In the genomic region with DNA sequence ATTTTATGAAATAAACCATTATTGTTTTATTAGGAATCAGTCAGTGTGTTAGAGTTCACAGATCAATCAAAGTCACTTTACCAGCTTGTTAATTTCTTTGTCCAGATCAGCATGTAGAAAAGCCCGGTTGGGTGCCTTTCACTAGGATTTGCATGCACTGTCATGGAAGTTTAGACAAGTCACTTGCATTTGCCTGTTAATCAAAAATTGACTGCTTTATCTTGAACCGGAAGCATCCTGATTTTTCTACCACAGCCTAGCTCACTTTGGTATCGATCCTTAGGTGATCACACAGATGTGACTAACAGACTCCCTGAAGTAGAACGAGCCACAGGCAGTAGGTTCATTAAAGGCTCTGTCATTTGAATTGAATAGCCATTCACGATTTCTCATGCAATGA, we compare ENCODE assay signal across 13 mouse cellular contexts. TPM values are rescaled to one million over a fixed set of nuclear protein-coding genes. Genes with fewer than 3 reads are reported as not detected.
DNase-seq lines count a peak whose midpoint lies in the region; ATAC-seq and TF ChIP-seq lines count a peak whose summit lies in the region.
"Had no signal": no experiment of that assay in that cellular context is flagged by ENCODE, and none has a peak within 500 bp of the region (broad histone marks: within the 10 kb centered on the region; RNA-seq: fewer than 3 reads in every experiment).

No protein-coding gene starts in this region.

- H3K4me3 ChIP-seq in layer of hippocampus, adult 2 months: peak overlapping the region; percentile 45; the same call in 1 of the 2 replicates
- peak overlapping the region; percentile 35 for H3K4me3 ChIP-seq in embryonic facial prominence, embryonic 14.5 days (ENCODE audit: low read depth, low read length)
- H3K4me3 ChIP-seq in hindbrain, embryonic 16.5 days (ENCODE audit: low read length): peak overlapping the region; percentile 48
- peak overlapping the region; percentile 36 for H3K4me3 ChIP-seq in neural tube, embryonic 12.5 days
- H3K4me3 ChIP-seq in lung, postnatal 0 days (ENCODE audit: low read depth, low read length): no peak overlapping the region
- no peak overlapping the region for H3K4me3 ChIP-seq in intestine, postnatal 0 days (ENCODE audit: low read depth, low read length)

- no peaks in the 10 kb centered on the region; the same call in 1 of the 2 replicates for H3K4me1 ChIP-seq in embryonic facial prominence, embryonic 14.5 days (ENCODE audit: control insufficient read depth, insufficient read depth, low read length)
- H3K4me1 ChIP-seq in hindbrain, embryonic 16.5 days (ENCODE audit: control insufficient read depth, insufficient read depth, low read depth, low read length): peaks cover 17% of the 10 kb centered on the region
- H3K4me1 ChIP-seq in neural tube, embryonic 12.5 days: peaks cover 8% of the 10 kb centered on the region
- no peaks in the 10 kb centered on the region for H3K4me1 ChIP-seq in lung, postnatal 0 days (ENCODE audit: insufficient read depth, low read depth, low read length)
- no peaks in the 10 kb centered on the region for H3K4me1 ChIP-seq in intestine, postnatal 0 days (replicated peaks; ENCODE audit: control insufficient read depth, insufficient read depth, low read length)

- 28% methylated on average over 5 of the region's 5 CpGs for WGBS in embryonic facial prominence, embryonic 14.5 days
- 9% methylated on average over 5 of the region's 5 CpGs for WGBS in hindbrain, embryonic 16.5 days
- 7% methylated on average over 5 of the region's 5 CpGs for WGBS in neural tube, embryonic 12.5 days
- whole genome bisulfite sequencing in lung, postnatal 0 days: 43% methylated on average over 5 of the region's 5 CpGs
- 50% methylated on average over 5 of the region's 5 CpGs for WGBS in intestine, postnatal 0 days

- peak overlapping the region; percentile 65 for H3K4me2 ChIP-seq in embryonic facial prominence, embryonic 14.5 days (ENCODE audit: low read depth, low read length)
- H3K4me2 ChIP-seq in hindbrain, embryonic 16.5 days (ENCODE audit: low read length): peak overlapping the region; percentile 64
- H3K4me2 ChIP-seq in neural tube, embryonic 12.5 days (replicated peaks): peak overlapping the region; percentile 55
- H3K4me2 ChIP-seq in lung, postnatal 0 days (replicated peaks; ENCODE audit: low read depth, low read length): no peak overlapping the region
- H3K4me2 ChIP-seq in intestine, postnatal 0 days (replicated peaks; ENCODE audit: low read depth): no peak overlapping the region

- ATAC-seq in embryonic facial prominence, embryonic 14.5 days (ENCODE audit: low read depth): no peak
- no peak for ATAC-seq in hindbrain, embryonic 16.5 days
- ATAC-seq in neural tube, embryonic 12.5 days (ENCODE audit: low FRiP score, low read depth): peak; percentile 45; the same call in 1 of the 2 replicates
- ATAC-seq in lung, postnatal 0 days: no peak
- no peak for ATAC-seq in intestine, postnatal 0 days

- DNase-seq in layer of hippocampus, adult 2 months (ENCODE audit: low spot score in 2 of 2): no peak
- DNase-seq in layer of hippocampus, adult 11-12 months (ENCODE audit: low spot score): no peak
- no peak for DNase-seq in embryonic facial prominence, embryonic 14.5 days (ENCODE audit: low spot score)
- DNase-seq in lung, postnatal 0 days (ENCODE audit: low spot score): no peak
- no peak for DNase-seq in cerebellum, adult 9-11 months
- DNase-seq: adrenal gland, postnatal 36 days; kidney, adult 2 months; layer of hippocampus, postnatal 36 days; lung, adult 18-20 months; spleen, adult 18-20 months had no signal

- no peak for TF ChIP-seq CTCF in layer of hippocampus, adult 2 months (conservative IDR thresholded peaks at IDR 0.05)
- no peak for TF ChIP-seq CTCF in lung, postnatal 0 days (IDR thresholded peaks at IDR 0.05)
- TF ChIP-seq CTCF in intestine, postnatal 0 days (IDR thresholded peaks at IDR 0.05; ENCODE audit: low read depth): no peak

- H3K27ac ChIP-seq in layer of hippocampus, adult 2 months: no peak overlapping the region
- no peak overlapping the region for H3K27ac ChIP-seq in embryonic facial prominence, embryonic 14.5 days (replicated peaks; ENCODE audit: low read depth, low read length)
- H3K27ac ChIP-seq in hindbrain, embryonic 16.5 days (ENCODE audit: low read depth, low read length): no peak overlapping the region
- no peak overlapping the region for H3K27ac ChIP-seq in neural tube, embryonic 12.5 days
- H3K27ac ChIP-seq in lung, postnatal 0 days (ENCODE audit: low read length): no peak overlapping the region
- H3K27ac ChIP-seq in intestine, postnatal 0 days (ENCODE audit: low read depth, low read length): no peak overlapping the region

- H3K27me3 ChIP-seq in embryonic facial prominence, embryonic 14.5 days (replicated peaks; ENCODE audit: control insufficient read depth, insufficient read depth, low read length): peaks cover 8% of the 10 kb centered on the region; the same call in 1 of the 2 replicates
- H3K27me3 ChIP-seq in hindbrain, embryonic 16.5 days (replicated peaks; ENCODE audit: control insufficient read depth, insufficient read depth, low read length): no peaks in the 10 kb centered on the region
- peaks cover 8% of the 10 kb centered on the region; the same call in 1 of the 2 replicates for H3K27me3 ChIP-seq in neural tube, embryonic 12.5 days (replicated peaks)
- H3K27me3 ChIP-seq in lung, postnatal 0 days (replicated peaks; ENCODE audit: insufficient read depth, low read length): no peaks in the 10 kb centered on the region
- H3K27me3 ChIP-seq in intestine, postnatal 0 days (replicated peaks; ENCODE audit: control insufficient read depth, insufficient read depth, low read length): no peaks in the 10 kb centered on the region

- no peaks in the 10 kb centered on the region for H3K9me3 ChIP-seq in embryonic facial prominence, embryonic 14.5 days (ENCODE audit: control insufficient read depth, low read length)
- no peaks in the 10 kb centered on the region for H3K9me3 ChIP-seq in hindbrain, embryonic 16.5 days (ENCODE audit: control insufficient read depth, low read length)
- H3K9me3 ChIP-seq in neural tube, embryonic 12.5 days: no peaks in the 10 kb centered on the region
- H3K9me3 ChIP-seq in lung, postnatal 0 days (ENCODE audit: low read length): no peaks in the 10 kb centered on the region
- no peaks in the 10 kb centered on the region for H3K9me3 ChIP-seq in intestine, postnatal 0 days (ENCODE audit: control insufficient read depth)

- H3K36me3 ChIP-seq in embryonic facial prominence, embryonic 14.5 days (ENCODE audit: control insufficient read depth, insufficient read depth, low read length): no peaks in the 10 kb centered on the region
- H3K36me3 ChIP-seq in hindbrain, embryonic 16.5 days (ENCODE audit: control insufficient read depth, insufficient read depth, low read length): no peaks in the 10 kb centered on the region
- no peaks in the 10 kb centered on the region for H3K36me3 ChIP-seq in neural tube, embryonic 12.5 days
- H3K36me3 ChIP-seq in lung, postnatal 0 days (ENCODE audit: insufficient read depth, low read length): no peaks in the 10 kb centered on the region
- H3K36me3 ChIP-seq in intestine, postnatal 0 days (ENCODE audit: control insufficient read depth, insufficient read depth): no peaks in the 10 kb centered on the region

- H3K9ac ChIP-seq in embryonic facial prominence, embryonic 14.5 days (ENCODE audit: low read depth, low read length): no peak overlapping the region
- H3K9ac ChIP-seq in hindbrain, embryonic 16.5 days (ENCODE audit: low read depth, low read length): peak overlapping the region; percentile 44
- no peak overlapping the region for H3K9ac ChIP-seq in neural tube, embryonic 12.5 days
- no peak overlapping the region for H3K9ac ChIP-seq in lung, postnatal 0 days (replicated peaks; ENCODE audit: low read depth)
- no peak overlapping the region for H3K9ac ChIP-seq in intestine, postnatal 0 days (ENCODE audit: low read depth, low read length)

- no peak for TF ChIP-seq EP300 in lung, postnatal 0 days (IDR thresholded peaks at IDR 0.05)

RNA-seq across cellular contexts. Expression of a gene that starts 0.8 kb away (rescaled TPM):
- total RNA-seq in layer of hippocampus, adult 2 months (2021): under 1 TPM; 0.47 to 0.74 TPM
- 0.46 and 0.90 TPM in 2 replicates for polyA plus RNA-seq in embryonic facial prominence, embryonic 14.5 days (2014; fragmentation: Nextera tagmentation; extraction: Ambion mirVana)
- 3.6 and 5.1 TPM in 2 replicates for polyA plus RNA-seq in hindbrain, embryonic 16.5 days (2015; fragmentation: Nextera tagmentation; extraction: Ambion mirVana)
- polyA plus RNA-seq in neural tube, embryonic 12.5 days (2016; fragmentation: Nextera tagmentation; extraction: Ambion mirVana): 1.6 and 2.0 TPM in 2 replicates
- 0.08 and 0.10 TPM in 2 replicates for polyA plus RNA-seq in lung, postnatal 0 days (2015; fragmentation: Nextera tagmentation; extraction: Ambion mirVana)
- polyA plus RNA-seq in intestine, postnatal 0 days (2015; fragmentation: Nextera tagmentation; extraction: Ambion mirVana): 0.07 TPM in 1 of 2 replicates, not detected in the other

Comparison
In these comparisons a context has a peak if more than half of its experiments do, and no peak if none do; other contexts are left out.
1. H3K4me3 ChIP-seq: peak in layer of hippocampus, adult 2 months (single experiment), embryonic facial prominence, embryonic 14.5 days (single experiment), hindbrain, embryonic 16.5 days (single experiment) and neural tube, embryonic 12.5 days (single experiment); none in lung, postnatal 0 days (single experiment) and intestine, postnatal 0 days (single experiment).
2. H3K4me2 ChIP-seq: peak in embryonic facial prominence, embryonic 14.5 days (single experiment), hindbrain, embryonic 16.5 days (single experiment) and neural tube, embryonic 12.5 days (single experiment); none in lung, postnatal 0 days (single experiment) and intestine, postnatal 0 days (single experiment).